Mouse (Mus musculus): Measurements from ENCODE around the gene Traf3ip3. TPM values are rescaled to one million over a fixed set of nuclear protein-coding genes. Genes with fewer than 3 reads are reported as not detected.

Gene Traf3ip3
- total RNA-seq, 2 experiments from 2014 or later: 1.6 to 2.4 TPM

- no peak for TF ChIP-seq CTCF (conservative IDR thresholded peaks at IDR 0.05)
- no peak overlapping the region for H3K27ac ChIP-seq
- DNase-seq (ENCODE audit: low spot score in 2 of 2): no peak
- no peak overlapping the region for H3K4me3 ChIP-seq
Measured at GRCm38 (mm10) chr1:193169228-193169627, 32.3 kb downstream of the Traf3ip3 start.

DNA sequence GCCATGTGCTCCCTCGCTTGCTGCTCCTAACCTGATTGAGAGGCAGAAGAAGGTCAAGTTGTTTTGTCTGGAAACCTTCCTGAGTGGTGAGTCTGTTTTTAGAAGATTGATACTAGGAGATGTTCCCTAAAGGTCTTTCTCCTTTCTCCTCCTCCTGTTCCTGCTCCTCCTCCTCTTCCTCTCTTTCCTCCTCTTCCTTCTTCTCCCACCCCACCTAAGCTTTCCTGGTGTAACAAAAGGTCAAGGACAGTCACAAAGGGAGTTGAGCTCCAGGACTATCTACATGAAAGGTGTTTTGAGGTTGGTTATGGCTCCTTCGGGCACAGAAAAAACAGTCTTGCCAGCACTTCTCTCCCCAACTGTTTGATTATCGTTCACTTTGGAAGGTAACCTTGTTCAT lies 33.8 kb downstream of the Traf3ip3 start, which contains the start of gene A130010J15Rik:
Gene A130010J15Rik, plus strand, starts transcription at position 301 of the 400 bp plus-strand sequence.
- no peak for TF ChIP-seq CTCF (conservative IDR thresholded peaks at IDR 0.05)
- DNase-seq (ENCODE audit: low spot score in 2 of 2): no peak
- H3K4me3 ChIP-seq: no peak within 1 kb of the TSS
- H3K27ac ChIP-seq: no peak within 1 kb of the TSS

- H3K4me3 ChIP-seq: no peak overlapping the region
- TF ChIP-seq CTCF (conservative IDR thresholded peaks at IDR 0.05): no peak
- H3K27ac ChIP-seq: no peak overlapping the region
- no peak for DNase-seq (ENCODE audit: low spot score in 2 of 2)
Measured at GRCm38 (mm10) chr1:193160317-193161032, 41.0 kb downstream of the Traf3ip3 start.

- H3K27ac ChIP-seq: no peak overlapping the region
- H3K4me3 ChIP-seq: no peak overlapping the region
- TF ChIP-seq CTCF (conservative IDR thresholded peaks at IDR 0.05): no peak
- DNase-seq (ENCODE audit: low spot score in 2 of 2): no peak
Measured at GRCm38 (mm10) chr1:193159613-193160012, 41.9 kb downstream of the Traf3ip3 start.

DNA sequence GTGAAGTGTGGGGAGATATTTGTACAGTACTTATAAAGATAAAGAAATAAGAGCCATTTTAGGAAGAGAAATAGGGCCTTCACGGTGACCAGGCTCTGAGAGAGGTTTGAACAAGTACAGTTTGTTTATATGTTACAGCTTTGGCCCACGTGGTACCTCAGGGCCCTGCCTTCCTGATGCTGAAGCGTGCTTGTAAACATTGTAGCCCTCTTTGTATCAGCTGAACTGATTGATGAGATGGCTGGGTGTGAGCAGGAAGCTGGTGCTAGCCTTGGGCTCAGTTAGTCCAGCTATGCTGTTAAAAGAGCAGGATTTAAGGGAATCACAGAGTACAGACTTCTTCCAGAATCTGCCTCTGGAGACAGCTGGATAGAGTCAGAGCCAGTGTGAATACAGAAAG lies 42.3 kb downstream of the Traf3ip3 start:
- Histone ChIP-seq H3K4me3 (no peak overlapping the region), H3K27ac (no peak overlapping the region)
- TF ChIP-seq CTCF (conservative IDR thresholded peaks at IDR 0.05): no peak
- no peak for DNase-seq (ENCODE audit: low spot score in 2 of 2)

- no peak for DNase-seq (ENCODE audit: low spot score in 2 of 2)
- no peak for TF ChIP-seq CTCF (conservative IDR thresholded peaks at IDR 0.05)
- H3K27ac ChIP-seq: no peak overlapping the region
- H3K4me3 ChIP-seq: no peak overlapping the region
Measured at GRCm38 (mm10) chr1:193157111-193157492, 44.4 kb downstream of the Traf3ip3 start.

DNA sequence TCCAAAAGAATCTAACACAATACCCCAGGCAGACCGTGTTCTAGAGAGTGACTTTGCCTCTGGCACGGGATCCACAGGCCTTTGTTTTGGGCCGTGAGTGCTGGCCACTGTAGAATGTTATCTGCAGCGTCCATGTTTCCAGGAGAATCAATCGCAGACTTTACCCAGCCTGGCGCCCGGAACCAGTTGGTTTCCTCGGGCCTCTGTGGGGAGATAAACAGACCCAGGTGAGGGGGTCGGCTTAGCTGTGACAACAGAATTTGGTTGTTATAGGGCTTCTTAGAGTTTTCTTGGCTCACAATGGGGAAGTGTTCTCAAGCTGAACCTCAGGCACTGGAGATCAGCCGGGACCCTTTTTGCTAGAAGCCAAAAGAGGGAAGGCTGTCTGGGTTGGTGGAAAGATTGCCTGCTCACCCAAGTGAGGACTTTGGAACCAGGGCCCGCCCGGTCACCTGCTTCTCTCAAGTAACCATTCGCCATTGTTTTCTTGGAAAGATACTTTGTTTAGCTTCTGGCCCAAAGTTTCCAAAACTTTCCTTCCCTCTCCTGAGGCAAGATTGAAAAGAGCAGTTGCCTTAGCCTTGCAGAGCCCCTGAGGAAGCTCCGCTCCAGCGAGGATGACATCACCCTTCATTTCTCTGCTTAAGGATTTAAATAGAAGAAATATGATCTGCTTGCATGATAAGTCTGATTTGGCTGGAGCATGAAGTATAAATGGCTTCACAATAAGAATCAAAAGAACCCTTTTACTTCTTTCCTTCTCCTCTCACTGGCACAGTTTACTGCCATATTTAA lies 45.0 kb downstream of the Traf3ip3 start:
- no peak for DNase-seq (ENCODE audit: low spot score in 2 of 2)
- no peak overlapping the region for H3K27ac ChIP-seq
- no peak for TF ChIP-seq CTCF (conservative IDR thresholded peaks at IDR 0.05)
- H3K4me3 ChIP-seq: no peak overlapping the region

- no peak for DNase-seq (ENCODE audit: low spot score in 2 of 2)
- Histone ChIP-seq H3K27ac (no peak overlapping the region), H3K4me3 (no peak overlapping the region)
- no peak for TF ChIP-seq CTCF (conservative IDR thresholded peaks at IDR 0.05)
Measured at GRCm38 (mm10) chr1:193153561-193153960, 47.9 kb downstream of the Traf3ip3 start.

DNA sequence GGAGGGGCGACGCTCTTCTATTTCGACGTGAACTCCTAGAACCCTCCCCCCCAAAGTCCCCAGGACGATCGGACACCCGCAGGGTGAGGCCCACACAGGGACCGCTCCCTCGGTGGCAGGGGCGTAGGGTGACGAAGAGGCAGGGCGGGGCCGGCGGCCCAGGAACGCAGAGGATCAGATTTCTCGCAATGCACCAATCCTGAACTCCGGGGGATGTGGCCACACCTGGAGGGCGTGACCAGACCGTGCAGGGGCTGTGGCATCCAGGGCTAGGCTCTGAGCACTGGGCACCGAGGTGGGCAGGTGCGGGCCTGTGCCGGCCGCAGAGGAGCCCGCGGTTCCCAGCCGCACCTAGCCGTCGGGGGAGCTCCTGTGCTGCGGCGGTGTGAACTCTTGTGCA lies 48.6 kb downstream of the Traf3ip3 start, which contains the start of gene Irf6:
Gene Irf6, plus strand, starts transcription at position 240 of the 400 bp plus-strand sequence.
- no peak for TF ChIP-seq CTCF (conservative IDR thresholded peaks at IDR 0.05)
- H3K27ac ChIP-seq: no peak within 1 kb of the TSS
- no peak for DNase-seq (ENCODE audit: low spot score in 2 of 2)
- H3K4me3 ChIP-seq: no peak within 1 kb of the TSS

DNA sequence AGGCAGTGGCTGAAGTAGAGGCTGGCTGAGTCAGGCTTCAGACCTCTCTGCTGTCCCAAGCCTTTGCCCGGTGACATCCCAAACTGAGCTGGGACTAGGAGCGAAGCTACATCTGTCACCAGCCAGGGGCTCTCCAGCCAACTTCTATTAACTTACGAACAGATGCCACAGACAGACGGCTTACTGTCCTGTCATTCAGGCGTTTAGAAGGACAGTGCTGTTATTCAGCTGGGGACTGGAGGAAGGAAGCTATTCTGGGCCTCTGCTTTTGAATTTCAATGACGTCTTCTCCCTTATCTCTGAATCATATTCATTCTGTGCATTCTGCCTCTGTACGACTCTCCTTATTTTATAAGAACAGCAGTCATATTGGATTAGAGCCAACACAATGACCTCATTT lies 50.4 kb downstream of the Traf3ip3 start:
- H3K4me3 ChIP-seq: no peak overlapping the region
- peak in 1 of 2 experiments; percentile 19 for DNase-seq (ENCODE audit: low spot score in 2 of 2)
- no peak for TF ChIP-seq CTCF (conservative IDR thresholded peaks at IDR 0.05)
- H3K27ac ChIP-seq: no peak overlapping the region

DNA sequence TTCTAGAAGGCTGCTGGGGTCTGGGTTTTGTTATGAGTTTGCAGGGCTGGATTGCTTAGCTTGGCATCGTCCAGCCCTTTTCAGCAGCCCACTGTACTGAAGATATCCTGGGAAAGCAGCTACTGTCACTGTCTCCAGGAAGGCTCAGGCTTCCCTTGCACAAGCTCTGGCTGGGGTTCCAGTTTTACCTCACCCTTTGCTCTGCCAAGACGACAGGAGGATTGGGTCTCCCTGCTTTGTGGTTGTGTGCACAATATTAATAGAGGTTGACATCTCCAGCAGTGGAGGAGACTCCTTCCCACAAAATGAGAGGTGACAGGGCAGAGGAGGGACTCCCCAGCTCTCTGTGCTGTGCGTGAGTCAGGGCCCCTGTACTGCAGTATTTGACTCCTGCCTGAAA lies 52.3 kb downstream of the Traf3ip3 start:
- Histone ChIP-seq H3K4me3 (no peak overlapping the region), H3K27ac (no peak overlapping the region)
- DNase-seq (ENCODE audit: low spot score in 2 of 2): no peak
- no peak for TF ChIP-seq CTCF (conservative IDR thresholded peaks at IDR 0.05)

GRCm38 (mm10) chr1:193146416-193146815 lies 55.1 kb downstream of the Traf3ip3 start:
- H3K27ac ChIP-seq: no peak overlapping the region
- H3K4me3 ChIP-seq: no peak overlapping the region
- TF ChIP-seq CTCF (conservative IDR thresholded peaks at IDR 0.05): no peak

DNA sequence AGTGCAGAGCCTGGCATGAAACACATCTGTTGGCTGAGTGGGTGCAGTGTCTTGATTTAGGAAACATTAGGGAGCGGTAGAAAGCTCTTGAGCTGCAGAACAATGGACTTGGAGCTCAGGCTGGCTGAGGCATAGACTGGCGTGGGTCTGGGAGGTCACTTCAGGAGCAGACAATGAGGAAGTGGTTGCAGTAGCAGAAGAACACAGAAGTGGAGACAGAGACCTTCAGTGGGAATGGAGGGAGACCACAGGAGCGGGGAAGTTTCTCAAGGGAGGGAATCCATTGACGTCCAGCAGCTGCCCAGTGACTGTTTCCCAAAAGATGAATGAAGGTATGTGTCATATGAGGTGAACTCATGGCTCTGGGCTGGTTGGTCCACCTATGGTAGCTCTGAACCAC lies 56.4 kb downstream of the Traf3ip3 start:
- Histone ChIP-seq H3K4me3 (no peak overlapping the region), H3K27ac (no peak overlapping the region)
- TF ChIP-seq CTCF (conservative IDR thresholded peaks at IDR 0.05): no peak
- no peak for DNase-seq (ENCODE audit: low spot score in 2 of 2)

More at GRCm38 (mm10) chr1:193146416-193146815, 55.1 kb downstream of the Traf3ip3 start:
- no peak for DNase-seq (ENCODE audit: low spot score in 2 of 2)

Measured in layer of hippocampus, adult 2 months (tissue).